Mouse (Mus musculus) urinary bladder, adult 2 months (tissue): ENCODE measurements around the gene Hcar1. TPM values are rescaled to one million over a fixed set of nuclear protein-coding genes. Genes with fewer than 3 reads are reported as not detected.

Experiments
- DNase-seq: peaks from one replicate; pipeline ENCODE4 v3.0.0; 2022; ENCODE audit warnings: low spot score
- polyA plus RNA-seq: library from polyadenylated mRNA; depleted of rRNA; stranded (reverse); fragments of >200 nt; gene quantifications from 2 replicates; pipeline ENCODE4 v1.2.3, GENCODE M21; 2012; rRNA removed

Hcar1 gene
- polyA plus RNA-seq, 1 experiment, result 9.0 TPM

- DNase-seq, result no peak
Observed at GRCm38 (mm10) chr5:123863934-123864333, 15.9 kb downstream of the Hcar1 start.

- DNase-seq, result no peak
Observed at GRCm38 (mm10) chr5:123862374-123863350, 17.2 kb downstream of the Hcar1 start.

- no peak for DNase-seq
Observed at GRCm38 (mm10) chr5:123858798-123859197, 21.0 kb downstream of the Hcar1 start.

GRCm38 (mm10) chr5:123854511-123854910 is 25.3 kb downstream of the Hcar1 start:
- DNase-seq, result no peak

GRCm38 (mm10) chr5:123853877-123854504 is 25.8 kb downstream of the Hcar1 start:
- no peak for DNase-seq

GRCm38 (mm10) chr5:123851398-123851797 is 28.4 kb downstream of the Hcar1 start:
- DNase-seq, result no peak

GRCm38 (mm10) chr5:123844316-123844715 is 35.5 kb downstream of the Hcar1 start:
- no peak for DNase-seq

GRCm38 (mm10) chr5:123843816-123844215 is 36.0 kb downstream of the Hcar1 start:
- DNase-seq, result no peak

GRCm38 (mm10) chr5:123842935-123843282 is 36.9 kb downstream of the Hcar1 start:
- no peak for DNase-seq

GRCm38 (mm10) chr5:123842221-123842934 is 37.4 kb downstream of the Hcar1 start:
- no peak for DNase-seq

GRCm38 (mm10) chr5:123837371-123837770 is 42.4 kb downstream of the Hcar1 start:
- DNase-seq, result no peak

GRCm38 (mm10) chr5:123834836-123835235 is 45.0 kb downstream of the Hcar1 start:
- no peak for DNase-seq

GRCm38 (mm10) chr5:123832309-123832708 is 47.5 kb downstream of the Hcar1 start:
- DNase-seq, result no peak

- DNase-seq, result peak; percentile 32
Observed at GRCm38 (mm10) chr5:123827659-123828091, 52.1 kb downstream of the Hcar1 start.

Other genes with a start within 250 kb of the Hcar1 start
- 50.5 and 57.5 TPM in 2 replicates for gene Clip1, start 195.4 kb downstream of the Hcar1 start, polyA plus RNA-seq
- 45.2 and 46.8 TPM in 2 replicates for gene Zcchc8, start 158.9 kb downstream of the Hcar1 start, polyA plus RNA-seq
- gene Rsrc2, start 130.6 kb downstream of the Hcar1 start, polyA plus RNA-seq, result 87.0 and 89.6 TPM in 2 replicates
- gene Kntc1, start 130.3 kb downstream of the Hcar1 start, polyA plus RNA-seq, result 0.99 and 1.6 TPM in 2 replicates
- 6.3 and 7.2 TPM in 2 replicates for gene Hcar2, start 14.5 kb downstream of the Hcar1 start, polyA plus RNA-seq
- gene Denr, start 27.2 kb upstream of the Hcar1 start, polyA plus RNA-seq, result 36.5 and 38.1 TPM in 2 replicates
- 2.3 and 2.8 TPM in 2 replicates for gene Gm43518, start 47.4 kb upstream of the Hcar1 start, polyA plus RNA-seq
- gene Ccdc62, start 50.7 kb upstream of the Hcar1 start, polyA plus RNA-seq, result 10.9 and 15.4 TPM in 2 replicates
- gene Hip1r, start 93.6 kb upstream of the Hcar1 start, polyA plus RNA-seq, result 53.9 and 54.0 TPM in 2 replicates
- 34.2 and 38.8 TPM in 2 replicates for gene Vps37b, start 152.2 kb upstream of the Hcar1 start, polyA plus RNA-seq
- 2.2 and 3.8 TPM in 2 replicates for gene Abcb9, start 215.8 kb upstream of the Hcar1 start, polyA plus RNA-seq
- 24.8 and 32.2 TPM in 2 replicates for gene Ogfod2, start 232.3 kb upstream of the Hcar1 start, polyA plus RNA-seq
- 62.5 and 67.0 TPM in 2 replicates for gene Arl6ip4, start 236.1 kb upstream of the Hcar1 start, polyA plus RNA-seq